Mouse (Mus musculus) neural tube, embryonic 13.5 days (tissue): Measurements from ENCODE around the gene Oasl1. TPM values are rescaled to one million over a fixed set of nuclear protein-coding genes. Genes with fewer than 3 reads are reported as not detected.

Source experiments
- ATAC-seq: fragments of 200-750 bp; cut with Nextera tagmentation; 2 replicates; pipeline ENCODE4 v1.8.0; 2017; ENCODE audit warnings: low read depth, mild to moderate bottlenecking, moderate TSS enrichment, moderate library complexity
- H3K27ac ChIP-seq: fragments of 300-500 bp; sonication (generic); replicated peaks from 2 replicates; pipeline ENCODE4 v1.5.1; 2015; ENCODE audit warnings: moderate library complexity, mild to moderate bottlenecking, inconsistent platforms
- H3K27me3 ChIP-seq: fragments of 300-500 bp; sonication (generic); 2 replicates; pipeline ENCODE4 v1.6.1; 2015; ENCODE audit warnings: mild to moderate bottlenecking, inconsistent platforms
- H3K36me3 ChIP-seq: fragments of 300-500 bp; sonication (generic); 2 replicates; pipeline ENCODE4 v1.6.1; 2015; ENCODE audit warnings: mild to moderate bottlenecking, inconsistent platforms
- H3K4me1 ChIP-seq: fragments of 300-500 bp; sonication (generic); replicated peaks from 2 replicates; pipeline ENCODE4 v1.6.1; 2015; ENCODE audit warnings: inconsistent platforms
- H3K4me2 ChIP-seq: fragments of 300-500 bp; sonication (generic); 2 replicates; pipeline ENCODE4 v1.6.1; 2015; ENCODE audit warnings: inconsistent platforms, mild to moderate bottlenecking, moderate library complexity
- H3K4me3 ChIP-seq: fragments of 300-500 bp; sonication (generic); 2 replicates; pipeline ENCODE4 v1.5.1; 2015; ENCODE audit warnings: mild to moderate bottlenecking, inconsistent platforms
- H3K9ac ChIP-seq: fragments of 300-500 bp; sonication (generic); 2 replicates; pipeline ENCODE4 v1.6.1; 2015; ENCODE audit warnings: moderate library complexity, mild to moderate bottlenecking, inconsistent platforms
- H3K9me3 ChIP-seq: fragments of 300-500 bp; sonication (generic); 2 replicates; pipeline ENCODE4 v1.6.1; 2016; ENCODE audit warnings: inconsistent platforms
- WGBS: fragments of 180-500 bp; shearing (Covaris S2); methylation state at CpG from one replicate; pipeline ENCODE4 v1.1.7; 2015; 5-methylcytosine and 5-hydroxymethylcytosine counted together
- polyA plus RNA-seq: library from polyadenylated mRNA; unstranded; fragments of >200 nt; fragmentation: Nextera tagmentation; extraction: Ambion mirVana; gene quantifications from 2 replicates; pipeline ENCODE4 v1.2.1, GENCODE M21; 2015

Oasl1 gene
- polyA plus RNA-seq, 1 experiment from 2014 or later = 0.50 TPM

DNA sequence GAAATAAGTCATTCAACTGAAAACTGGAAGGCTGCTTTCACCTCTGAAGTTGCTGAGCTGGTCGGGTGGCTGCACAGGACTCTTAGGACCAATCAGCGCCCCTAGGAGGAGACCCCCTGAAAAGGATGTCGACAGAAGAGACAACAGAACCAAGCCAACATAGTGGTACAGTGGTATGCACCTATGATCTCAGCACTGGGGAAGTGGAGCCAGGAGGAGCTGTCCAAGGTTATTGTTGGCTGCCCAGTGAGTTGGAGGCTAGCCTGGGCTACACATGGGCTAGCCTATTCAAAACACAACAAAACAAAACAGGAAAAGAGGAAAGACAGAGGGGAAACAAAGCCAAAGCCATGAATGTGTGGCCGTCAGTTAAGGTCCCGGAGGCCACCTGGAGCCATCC lies 35.0 kb downstream of the Oasl1 start:
- ATAC-seq = no peak
- H3K36me3 ChIP-seq = no peaks in the 10 kb centered on the region
- no peak overlapping the region for H3K27ac ChIP-seq
- H3K4me3 ChIP-seq = no peak overlapping the region
- H3K9me3 ChIP-seq = no peaks in the 10 kb centered on the region
- no peak overlapping the region for H3K4me2 ChIP-seq
- H3K27me3 ChIP-seq = no peaks in the 10 kb centered on the region
- 89% methylated on average over 5 of the region's 5 CpGs for whole genome bisulfite sequencing
- no peak overlapping the region for H3K9ac ChIP-seq
- H3K4me1 ChIP-seq = peaks cover 8% of the 10 kb centered on the region

- Histone ChIP-seq H3K27ac (no peak overlapping the region), H3K4me2 (no peak overlapping the region), H3K36me3 (no peaks in the 10 kb centered on the region), H3K4me3 (no peak overlapping the region), H3K9me3 (no peaks in the 10 kb centered on the region), H3K4me1 (peaks cover 8% of the 10 kb centered on the region), H3K9ac (no peak overlapping the region), H3K27me3 (no peaks in the 10 kb centered on the region; the same call in 1 of the 2 replicates)
- peak; percentile 47; the same call in 1 of the 2 replicates for ATAC-seq
- 39% methylated on average over 4 of the region's 4 CpGs for WGBS
These were observed 38.7 kb downstream of the Oasl1 start for GRCm38 (mm10) chr5:114961590-114962360.

DNA sequence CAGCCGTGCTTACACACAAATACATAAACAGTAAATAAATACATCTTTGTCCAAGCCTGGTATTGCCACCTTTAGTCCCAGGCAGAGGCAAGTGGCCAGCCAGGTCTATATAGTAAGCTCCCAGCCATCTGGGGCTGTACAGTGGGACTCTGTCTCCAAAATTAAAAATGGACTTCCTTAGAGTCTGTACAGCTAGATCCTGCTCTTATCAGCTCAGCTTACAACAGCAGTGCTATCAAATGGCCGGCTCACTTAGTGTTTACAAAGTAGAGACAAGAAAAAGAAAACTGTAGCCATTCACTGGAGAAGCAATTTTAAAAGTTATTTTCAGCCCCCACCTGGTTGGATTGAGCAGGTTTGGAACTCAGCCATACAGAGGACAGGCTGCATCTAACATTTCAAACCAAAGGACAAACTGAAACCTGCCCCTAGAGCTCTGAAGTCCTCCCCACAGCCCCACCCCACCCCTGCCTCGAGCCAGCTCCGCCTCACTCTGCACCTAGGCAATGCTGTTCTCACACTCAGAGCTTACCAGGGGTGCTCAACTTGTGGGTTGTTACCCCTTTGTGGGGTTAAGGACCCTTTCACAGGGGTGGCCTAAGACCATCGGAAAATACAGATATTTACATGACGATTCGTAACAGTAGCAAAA lies 41.4 kb downstream of the Oasl1 start:
- 70% methylated on average over 7 of the region's 7 CpGs for WGBS

DNA sequence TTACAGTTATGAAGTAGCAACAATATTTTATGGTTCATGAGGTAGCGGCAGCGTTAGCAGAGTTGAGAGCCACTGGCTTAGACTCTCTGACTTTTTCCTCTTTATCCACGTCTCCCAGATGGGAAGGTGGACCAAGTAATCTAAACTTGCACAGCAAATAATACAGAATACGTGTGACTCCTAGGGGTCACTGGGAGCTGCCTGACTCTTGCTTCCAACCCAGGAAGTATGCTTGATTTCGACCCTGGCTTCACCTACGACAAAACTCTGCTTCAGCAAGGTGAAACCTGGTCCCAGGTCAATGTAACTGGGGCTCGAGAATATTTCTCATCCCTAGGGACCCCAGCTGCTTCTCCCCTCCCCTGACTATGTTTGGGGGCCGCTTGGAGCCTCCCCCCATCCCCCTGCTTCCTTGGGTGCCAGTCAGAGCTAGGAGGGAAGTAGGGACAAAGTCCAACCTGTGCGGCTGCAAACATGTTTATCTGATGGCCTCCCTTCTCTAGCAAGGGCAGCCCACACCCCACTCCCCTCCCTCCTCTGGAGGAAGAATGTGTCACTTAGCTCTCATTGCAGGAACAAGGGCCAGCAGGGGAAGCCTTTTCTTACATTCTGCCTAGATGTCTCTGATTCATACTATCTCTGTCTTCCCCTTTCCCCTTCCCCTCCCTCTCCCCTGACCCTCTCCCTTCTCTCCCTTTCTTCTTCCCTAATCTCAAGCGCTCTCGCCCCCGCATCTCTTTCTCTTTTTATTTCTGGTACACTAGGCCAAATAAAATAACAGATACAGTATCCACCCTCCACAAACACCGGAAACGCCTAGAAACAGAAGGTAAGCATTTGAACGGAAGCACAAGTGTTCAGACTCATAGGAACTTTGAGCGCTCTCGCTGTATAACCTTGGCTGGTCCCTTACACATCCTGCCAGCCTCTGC lies 42.2 kb downstream of the Oasl1 start:
- Histone ChIP-seq H3K27ac (no peak overlapping the region), H3K9me3 (no peaks in the 10 kb centered on the region), H3K4me3 (no peak overlapping the region), H3K36me3 (no peaks in the 10 kb centered on the region), H3K9ac (no peak overlapping the region), H3K4me2 (no peak overlapping the region), H3K4me1 (peaks cover 22% of the 10 kb centered on the region), H3K27me3 (peaks cover 26% of the 10 kb centered on the region)
- WGBS = 66% methylated on average over 17 of the region's 17 CpGs
- ATAC-seq = no peak

More for the DNA sequence above, 41.4 kb downstream of the Oasl1 start:
- H3K9ac ChIP-seq = no peak overlapping the region
- H3K4me3 ChIP-seq = no peak overlapping the region
- no peaks in the 10 kb centered on the region for H3K9me3 ChIP-seq
- H3K27ac ChIP-seq = no peak overlapping the region
- no peak for ATAC-seq
- no peaks in the 10 kb centered on the region for H3K36me3 ChIP-seq
- H3K4me2 ChIP-seq = no peak overlapping the region
- peaks cover 20% of the 10 kb centered on the region for H3K4me1 ChIP-seq
- peaks cover 24% of the 10 kb centered on the region for H3K27me3 ChIP-seq

- Histone ChIP-seq H3K9ac (no peak overlapping the region), H3K27ac (no peak overlapping the region), H3K4me3 (no peak overlapping the region), H3K36me3 (no peaks in the 10 kb centered on the region), H3K9me3 (no peaks in the 10 kb centered on the region), H3K4me1 (peaks cover 14% of the 10 kb centered on the region), H3K27me3 (peaks cover 30% of the 10 kb centered on the region), H3K4me2 (no peak overlapping the region)
- no peak for ATAC-seq
- 33% methylated on average over 14 of the region's 14 CpGs for WGBS
These were observed 44.7 kb downstream of the Oasl1 start for GRCm38 (mm10) chr5:114967523-114968268.

- no peak overlapping the region for H3K27ac ChIP-seq
These were observed 45.6 kb downstream of the Oasl1 start for GRCm38 (mm10) chr5:114968651-114969050.

DNA sequence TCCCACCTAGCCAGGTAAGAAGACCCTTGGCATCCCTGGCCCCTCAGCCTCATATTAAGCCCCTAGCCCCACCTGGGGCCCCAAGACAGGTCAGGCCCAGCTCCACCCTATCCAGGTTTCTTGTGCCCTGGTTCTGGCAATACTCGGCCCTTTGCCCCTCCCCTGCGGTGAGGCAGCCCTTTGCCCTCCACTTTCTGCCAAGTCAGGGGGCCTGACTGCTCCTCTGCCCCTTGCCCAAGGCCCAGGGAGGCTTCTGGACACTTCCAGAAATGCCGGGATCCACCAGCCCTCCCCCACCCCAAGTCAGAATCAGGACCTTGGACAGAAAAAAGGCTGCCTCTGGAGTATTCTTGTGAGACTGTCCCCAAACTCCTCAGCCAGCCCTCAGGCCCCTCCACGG lies 46.0 kb downstream of the Oasl1 start:
- no peak overlapping the region for H3K4me2 ChIP-seq
- H3K36me3 ChIP-seq = no peaks in the 10 kb centered on the region
- H3K27ac ChIP-seq = no peak overlapping the region
- H3K4me3 ChIP-seq = no peak overlapping the region
- H3K4me1 ChIP-seq = peaks cover 14% of the 10 kb centered on the region
- H3K9me3 ChIP-seq = no peaks in the 10 kb centered on the region
- ATAC-seq = no peak
- H3K9ac ChIP-seq = 0 out of 2 replicates have a peak overlapping the region, but pooled peaks have one; percentile 12
- peaks cover 30% of the 10 kb centered on the region for H3K27me3 ChIP-seq
- WGBS = 4% methylated on average over 4 of the region's 4 CpGs

More at GRCm38 (mm10) chr5:114968651-114969050, 45.6 kb downstream of the Oasl1 start:
- Histone ChIP-seq H3K27me3 (peaks cover 30% of the 10 kb centered on the region), H3K4me2 (no peak overlapping the region), H3K36me3 (no peaks in the 10 kb centered on the region), H3K4me1 (peaks cover 14% of the 10 kb centered on the region), H3K9ac (0 out of 2 replicates have a peak overlapping the region, but pooled peaks have one; percentile 12), H3K4me3 (no peak overlapping the region), H3K9me3 (no peaks in the 10 kb centered on the region)
- 7% methylated on average over 7 of the region's 7 CpGs for WGBS
- ATAC-seq = no peak

DNA sequence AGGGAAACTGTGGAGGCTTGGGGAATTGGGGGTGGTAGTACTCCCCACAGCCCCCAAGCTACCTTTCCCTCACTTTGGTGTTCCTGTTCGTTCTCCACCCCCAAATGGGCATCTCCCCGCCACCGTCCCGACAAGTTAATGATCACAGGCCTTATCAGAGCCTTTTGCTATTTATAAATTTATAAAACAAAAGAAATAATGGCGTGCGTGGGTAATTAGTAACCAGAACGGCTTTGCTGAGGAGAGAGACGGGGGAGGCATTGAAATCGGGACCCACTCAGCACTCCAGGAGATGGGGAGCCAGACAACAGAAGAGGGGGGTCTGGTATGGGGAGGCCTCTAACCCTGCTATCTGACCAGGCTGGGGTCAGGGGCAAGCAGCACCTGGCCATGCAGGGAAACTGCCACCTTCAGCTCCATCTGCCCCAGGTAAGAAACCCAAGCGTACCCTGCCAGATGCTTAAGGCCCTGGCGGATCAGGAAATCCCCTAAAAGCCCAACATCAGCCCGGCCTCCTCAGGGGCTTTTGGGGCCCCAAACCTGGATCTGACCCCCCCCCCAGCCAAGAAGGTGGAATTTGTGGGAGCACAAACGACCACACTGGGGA lies 46.7 kb downstream of the Oasl1 start:
- Histone ChIP-seq H3K4me2 (no peak overlapping the region), H3K4me3 (no peak overlapping the region), H3K4me1 (peaks cover 14% of the 10 kb centered on the region), H3K27me3 (peaks cover 30% of the 10 kb centered on the region), H3K9ac (no peak overlapping the region), H3K9me3 (no peaks in the 10 kb centered on the region), H3K27ac (no peak overlapping the region), H3K36me3 (no peaks in the 10 kb centered on the region)
- ATAC-seq = no peak
- WGBS = 43% methylated on average over 13 of the region's 13 CpGs

DNA sequence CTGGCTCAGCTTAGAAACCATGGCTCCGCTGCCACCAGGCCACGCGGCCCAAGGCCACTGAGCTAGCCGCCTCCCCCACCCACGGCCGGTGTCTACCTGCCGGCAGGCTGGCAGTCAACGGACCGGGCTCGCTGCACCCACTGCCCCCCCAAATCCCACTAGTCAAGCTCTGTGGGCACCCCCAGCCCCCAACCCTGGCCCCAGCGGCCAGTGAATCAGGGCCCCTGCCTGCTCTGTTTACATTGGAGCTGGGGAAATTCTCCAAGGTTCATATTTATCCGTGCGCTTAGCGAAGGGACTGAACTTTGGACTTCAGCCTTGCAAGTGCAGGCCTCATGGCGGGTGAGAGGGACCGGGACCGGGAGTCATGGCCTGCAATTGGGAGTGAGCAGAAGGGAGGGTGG lies 47.8 kb downstream of the Oasl1 start, which contains the start of gene Hnf1a:
Gene Hnf1a, minus strand, starts transcription at position 271 of the 404 bp plus-strand sequence.
- no peak for ATAC-seq
- no peak within 1 kb of the TSS for H3K4me3 ChIP-seq
- WGBS = 79% methylated on average over 17 of the region's 17 CpGs

GRCm38 (mm10) chr5:114972201-114972600 lies 49.2 kb downstream of the Oasl1 start:
- H3K27ac ChIP-seq = no peak overlapping the region
- WGBS = 75% methylated on average over 9 of the region's 9 CpGs
- H3K4me2 ChIP-seq = no peak overlapping the region
- no peaks in the 10 kb centered on the region for H3K9me3 ChIP-seq
- H3K9ac ChIP-seq = no peak overlapping the region
- H3K4me1 ChIP-seq = peaks cover 14% of the 10 kb centered on the region
- H3K4me3 ChIP-seq = no peak overlapping the region
- H3K27me3 ChIP-seq = peaks cover 27% of the 10 kb centered on the region
- no peaks in the 10 kb centered on the region for H3K36me3 ChIP-seq
- no peak for ATAC-seq

More for the DNA sequence above, 47.8 kb downstream of the Oasl1 start, which contains the start of gene Hnf1a:
- Histone ChIP-seq H3K9ac (no peak within 1 kb of the TSS), H3K27ac (no peak within 1 kb of the TSS), H3K36me3 (no peaks in the 10 kb centered on the region), H3K4me2 (no peak within 1 kb of the TSS), H3K9me3 (no peaks in the 10 kb centered on the region), H3K27me3 (peaks cover 30% of the 10 kb centered on the region), H3K4me1 (peaks cover 14% of the 10 kb centered on the region)

GRCm38 (mm10) chr5:114973131-114973530 lies 50.1 kb downstream of the Oasl1 start:
- peaks cover 18% of the 10 kb centered on the region for H3K27me3 ChIP-seq
- H3K9me3 ChIP-seq = no peaks in the 10 kb centered on the region
- H3K4me2 ChIP-seq = no peak overlapping the region
- peaks cover 14% of the 10 kb centered on the region for H3K4me1 ChIP-seq
- H3K9ac ChIP-seq = no peak overlapping the region
- H3K4me3 ChIP-seq = no peak overlapping the region
- no peak overlapping the region for H3K27ac ChIP-seq
- 86% methylated on average over 8 of the region's 8 CpGs for WGBS
- ATAC-seq = no peak
- H3K36me3 ChIP-seq = no peaks in the 10 kb centered on the region
